Mouse (Mus musculus) ovary, postnatal 10 days (tissue): ENCODE results near the gene Ube2c.

Experiments
- DNase-seq: peaks from one replicate; pipeline ENCODE4 v3.0.0; 2022; ENCODE audit warnings: low spot score

The Ube2c gene

GRCm38 (mm10) chr2:164762593-164762992, 7.1 kb upstream of the Ube2c start:
- no peak for DNase-seq

- no peak for DNase-seq
Observed at GRCm38 (mm10) chr2:164765841-164766240, 3.9 kb upstream of the Ube2c start.

DNA sequence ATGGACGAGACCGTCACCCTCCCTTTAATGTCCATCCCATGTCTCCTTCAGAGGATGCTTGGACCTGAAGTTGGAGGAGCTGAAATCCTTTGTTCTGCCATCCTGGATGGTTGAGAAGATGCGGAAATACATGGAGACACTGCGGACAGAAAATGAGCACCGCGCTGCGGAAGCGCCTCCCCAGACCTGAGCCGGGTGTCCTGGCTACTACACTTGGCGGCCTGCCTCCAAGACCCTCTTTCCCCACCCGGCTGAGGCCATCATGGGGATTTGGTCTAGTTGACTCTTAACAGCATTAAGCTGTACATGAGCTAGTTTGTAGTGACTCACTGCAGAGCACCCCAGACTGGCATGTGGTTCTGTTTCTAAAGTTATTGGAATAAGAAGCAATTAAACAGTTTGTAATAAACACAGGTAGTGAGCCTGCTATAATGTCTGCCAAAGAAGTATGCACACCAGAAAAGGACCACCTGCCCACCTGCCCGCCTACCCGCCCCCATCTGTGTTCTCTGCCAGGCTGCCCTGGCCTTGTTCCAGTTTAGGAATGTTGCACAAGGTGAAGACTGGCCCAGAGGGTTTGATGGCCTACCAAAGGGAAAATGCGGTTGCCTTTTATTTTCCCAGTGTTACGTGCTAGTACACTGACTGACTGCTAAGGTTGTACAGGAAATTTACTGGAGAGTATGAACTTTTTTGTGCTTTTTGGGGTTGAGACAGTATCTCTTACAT, 1.7 kb upstream of the Ube2c start:
- DNase-seq: no peak

DNA sequence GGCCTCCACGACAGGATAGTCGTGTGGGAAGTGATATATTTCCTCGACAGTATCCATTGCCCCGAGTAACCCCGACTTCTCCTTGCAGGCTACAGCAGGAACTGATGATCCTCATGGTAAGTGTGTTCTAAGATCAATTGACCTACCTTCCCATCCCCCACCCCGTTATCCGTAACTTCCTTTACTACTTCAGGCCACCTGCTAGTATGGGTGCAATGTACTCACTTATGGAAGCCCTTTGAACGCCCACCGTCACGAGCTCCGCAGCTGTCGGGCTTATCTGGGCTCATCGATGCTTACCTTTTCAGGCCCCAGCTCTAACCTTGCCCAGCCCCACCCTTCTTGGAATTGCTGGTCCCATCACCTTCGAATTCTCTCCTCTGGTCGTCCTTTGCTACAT, 581 bp downstream of the Ube2c start:
- DNase-seq: no peak

GRCm38 (mm10) chr2:164771123-164771522, 1.4 kb downstream of the Ube2c start:
- DNase-seq: no peak

- DNase-seq: no peak
Observed at GRCm38 (mm10) chr2:164773229-164773988, 3.7 kb downstream of the Ube2c start.

- DNase-seq: no peak
Observed at GRCm38 (mm10) chr2:164773989-164774364, 4.3 kb downstream of the Ube2c start.

- DNase-seq: no peak
Observed at GRCm38 (mm10) chr2:164776130-164776529, 6.4 kb downstream of the Ube2c start.

GRCm38 (mm10) chr2:164776801-164777200, 7.1 kb downstream of the Ube2c start:
- DNase-seq: no peak

- DNase-seq: no peak
Observed at GRCm38 (mm10) chr2:164777246-164778014, 7.7 kb downstream of the Ube2c start.

- DNase-seq: no peak
Observed at GRCm38 (mm10) chr2:164778015-164778287, 8.3 kb downstream of the Ube2c start.

- no peak for DNase-seq
Observed at GRCm38 (mm10) chr2:164778809-164779208, 9.1 kb downstream of the Ube2c start.

- DNase-seq: no peak
Observed at GRCm38 (mm10) chr2:164779481-164780086, 9.9 kb downstream of the Ube2c start, which contains the start of gene Tnnc2. Tnnc2 (minus strand) TSS chr2:164779967.

DNA sequence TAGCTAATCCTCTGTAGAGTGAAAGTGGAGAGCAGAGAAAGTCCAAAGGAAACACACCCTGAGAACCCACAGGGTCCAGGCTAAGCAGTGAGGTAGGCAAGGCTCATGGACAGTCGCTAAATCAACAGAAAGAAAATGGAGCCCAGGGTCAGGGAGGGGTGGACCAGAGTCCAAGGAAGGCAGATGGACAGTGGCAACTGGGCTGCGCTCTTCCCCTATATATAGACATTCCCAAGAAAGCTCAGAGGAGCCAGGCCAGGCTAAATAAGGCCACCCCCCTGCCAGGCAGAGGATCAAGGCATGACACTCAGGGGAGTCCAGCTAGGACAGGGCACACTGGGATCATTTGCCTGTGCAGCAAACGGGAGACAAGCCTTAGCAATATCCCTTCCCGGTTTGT, 12.2 kb downstream of the Ube2c start:
- no peak for DNase-seq

- DNase-seq: no peak
Observed at GRCm38 (mm10) chr2:164783926-164784581, 14.4 kb downstream of the Ube2c start.

DNA sequence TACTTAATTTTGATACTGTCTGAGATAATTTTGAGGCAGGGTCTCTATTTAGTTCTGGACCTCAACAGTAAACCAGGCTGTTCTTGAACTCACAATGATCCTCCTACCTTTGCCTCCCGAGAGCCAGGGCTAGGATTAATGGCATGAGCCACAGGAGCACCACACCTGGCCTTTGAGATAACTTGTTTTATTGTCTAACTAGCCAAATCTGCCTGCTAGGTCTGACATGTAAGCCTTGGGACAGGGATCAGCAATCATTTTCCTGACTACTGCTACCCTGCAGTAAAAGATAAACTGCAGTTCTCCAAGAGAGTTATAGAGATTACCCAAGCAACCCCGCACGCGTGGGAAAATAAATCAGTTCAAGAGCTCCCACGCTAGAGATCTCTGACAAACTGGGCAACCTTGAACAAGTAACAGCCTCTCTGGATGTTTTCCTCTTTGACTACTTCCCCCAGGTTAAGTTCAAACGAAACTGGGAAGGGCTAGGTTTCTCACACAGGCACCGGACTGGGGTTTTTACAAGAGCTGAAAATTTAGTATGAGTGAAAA, 15.2 kb downstream of the Ube2c start:
- no peak for DNase-seq

DNA sequence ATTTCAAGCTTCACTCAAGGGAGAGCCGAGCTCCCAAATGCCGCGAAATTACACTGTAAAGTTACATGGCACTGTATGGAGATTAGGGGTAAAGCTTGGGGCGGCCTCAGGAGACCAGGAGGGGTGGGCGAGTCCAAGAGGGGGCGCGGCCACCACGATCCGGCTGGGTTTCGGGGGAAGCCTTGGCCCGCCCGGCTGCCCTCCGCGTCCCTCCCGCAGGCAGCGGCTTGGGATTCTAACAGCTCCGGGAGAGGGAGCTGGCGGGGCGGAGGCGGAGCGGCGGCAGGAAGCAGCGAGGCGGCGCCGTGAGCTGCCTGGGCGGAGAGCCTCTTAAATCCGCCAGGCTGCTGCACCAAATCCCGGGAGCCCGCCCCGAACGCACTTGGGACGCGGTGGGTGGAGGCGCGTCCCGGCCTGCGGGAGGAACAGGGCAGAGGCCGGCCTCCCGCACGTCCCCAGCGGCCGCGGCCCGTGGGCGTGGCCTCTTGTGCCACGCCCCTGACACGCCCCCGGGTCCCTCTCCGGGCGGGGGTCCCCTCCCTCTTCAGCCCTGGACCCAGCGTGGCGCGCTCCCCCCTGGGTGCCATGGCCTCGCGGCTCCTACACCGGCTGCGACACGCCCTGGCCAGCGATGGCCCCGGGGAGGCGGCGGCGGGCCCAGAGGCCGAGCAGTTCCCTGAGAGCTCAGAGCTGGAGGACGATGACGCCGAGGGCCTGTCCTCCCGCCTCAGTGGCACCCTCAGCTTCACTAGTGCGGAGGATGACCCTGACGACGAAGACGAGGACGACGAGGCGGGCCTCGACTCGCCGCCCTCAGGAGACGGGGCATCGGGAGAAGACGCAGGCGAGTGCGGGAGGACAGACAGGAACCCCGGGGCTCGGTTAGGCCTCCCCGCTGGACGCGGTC, 16.0 kb downstream of the Ube2c start, which contains the start of gene Snx21:
Snx21 (plus strand) TSS at position 343 of the 907 bp plus-strand sequence.
- DNase-seq: peak; percentile 81

DNA sequence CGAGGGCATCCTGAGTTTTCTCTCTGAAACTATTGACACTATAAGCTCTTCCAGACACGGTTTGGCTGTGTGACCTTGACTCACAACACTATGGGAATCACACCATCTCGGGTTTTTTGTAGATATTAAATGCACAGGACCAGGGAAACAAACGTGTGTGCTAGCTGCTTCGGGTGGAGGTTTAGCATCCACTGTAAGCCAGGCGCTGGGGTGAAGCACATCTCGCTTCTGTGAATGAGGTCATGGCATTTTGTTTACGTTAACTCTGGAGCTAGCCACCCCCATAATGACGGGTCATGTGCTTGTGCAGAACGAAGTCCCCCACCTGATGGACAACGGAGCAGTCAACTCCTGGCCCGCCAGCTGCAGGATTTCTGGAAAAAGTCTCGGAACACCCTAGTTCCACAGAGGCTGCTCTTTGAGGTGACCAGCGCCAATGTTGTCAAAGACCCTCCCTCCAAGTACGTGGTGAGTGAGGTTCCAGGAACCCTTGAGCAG, 16.7 kb downstream of the Ube2c start:
- DNase-seq: no peak

GRCm38 (mm10) chr2:164787032-164787431, 17.3 kb downstream of the Ube2c start:
- DNase-seq: no peak

GRCm38 (mm10) chr2:164787779-164788178, 18.1 kb downstream of the Ube2c start:
- no peak for DNase-seq
